ENCODE assay signal across 12 mouse cellular contexts in genomic region chr13:59587201-59587600, GRCm38 (mm10). TPM values are rescaled to one million over a fixed set of nuclear protein-coding genes. Genes with fewer than 3 reads are reported as not detected.
DNase-seq lines count a peak whose midpoint lies in the region; ATAC-seq and TF ChIP-seq lines count a peak whose summit lies in the region.
"Had no signal": no experiment of that assay in that cellular context is flagged by ENCODE, and none has a peak within 500 bp of the region (broad histone marks: within the 10 kb centered on the region; RNA-seq: fewer than 3 reads in every experiment).

No protein-coding gene starts in this region.

- DNase-seq in heart, adult 18-20 months: no peak
- no peak for DNase-seq in liver, postnatal 0 days
- no peak for DNase-seq in liver
- DNase-seq in limb, embryonic 14.5 days (ENCODE audit: low spot score): no peak
- DNase-seq in lung, postnatal 25 days (ENCODE audit: low spot score): no peak
- no peak for DNase-seq in c-Kit-positive CD71-positive TER-119-positive erythroid progenitor cells, embryonic 14.5 days (ENCODE audit: low spot score)
- DNase-seq: cerebellum, adult 9-11 months; gastrocnemius, postnatal 25 days; kidney, postnatal 14 days; lung, postnatal 4 days had no signal

- no peak for ATAC-seq in heart, embryonic 13.5 days (ENCODE audit: extremely low read depth, insufficient number of reproducible peaks, low FRiP score, low TSS enrichment)
- ATAC-seq in liver, postnatal 0 days: no peak
- no peak for ATAC-seq in limb, embryonic 14.5 days (ENCODE audit: low FRiP score, low read depth)
- ATAC-seq in stomach, embryonic 16.5 days (ENCODE audit: insufficient read depth, low FRiP score): no peak

- H3K9ac ChIP-seq in heart, embryonic 13.5 days: peak overlapping the region; percentile 94
- peak overlapping the region; percentile 39 for H3K9ac ChIP-seq in liver, postnatal 0 days (replicated peaks)
- peak overlapping the region; percentile 16; the same call in 1 of the 2 replicates for H3K9ac ChIP-seq in limb, embryonic 14.5 days (ENCODE audit: low read depth, low read length, severe bottlenecking)
- H3K9ac ChIP-seq in stomach, embryonic 16.5 days (ENCODE audit: low read length): peak overlapping the region; percentile 46

- WGBS in heart, embryonic 13.5 days: 77% methylated on average over 2 of the region's 2 CpGs
- WGBS in liver, postnatal 0 days (ENCODE audit: insufficient replicate concordance): 82% methylated on average over 2 of the region's 2 CpGs
- WGBS in limb, embryonic 14.5 days: 95% methylated on average over 2 of the region's 2 CpGs
- WGBS in stomach, embryonic 16.5 days: 86% methylated on average over 2 of the region's 2 CpGs

- TF ChIP-seq EP300 in liver, postnatal 0 days (IDR thresholded peaks at IDR 0.05; ENCODE audit: low read depth): no peak

- peaks cover 53% of the 10 kb centered on the region for H3K36me3 ChIP-seq in heart, embryonic 13.5 days
- H3K36me3 ChIP-seq in liver, postnatal 0 days (replicated peaks; ENCODE audit: insufficient read depth, low read length): peaks cover 20% of the 10 kb centered on the region
- H3K36me3 ChIP-seq in limb, embryonic 14.5 days (ENCODE audit: control insufficient read depth, insufficient read depth, low read length): peaks cover 33% of the 10 kb centered on the region
- H3K36me3 ChIP-seq in stomach, embryonic 16.5 days (ENCODE audit: control insufficient read depth, insufficient read depth, low read length): peaks cover 26% of the 10 kb centered on the region

- no peak for TF ChIP-seq POLR2A in limb, embryonic 14.5 days (IDR thresholded peaks at IDR 0.05; ENCODE audit: borderline replicate concordance, extremely low read depth, insufficient read depth, insufficient read length)

- H3K9me3 ChIP-seq in heart, embryonic 13.5 days: no peaks in the 10 kb centered on the region
- no peaks in the 10 kb centered on the region for H3K9me3 ChIP-seq in liver, postnatal 0 days (ENCODE audit: low read length)
- no peaks in the 10 kb centered on the region for H3K9me3 ChIP-seq in limb, embryonic 14.5 days (ENCODE audit: control insufficient read depth, low read length)
- H3K9me3 ChIP-seq in stomach, embryonic 16.5 days (replicated peaks; ENCODE audit: control insufficient read depth, low read length): no peaks in the 10 kb centered on the region

- no peak for TF ChIP-seq CTCF in liver, postnatal 0 days (IDR thresholded peaks at IDR 0.05; ENCODE audit: low read depth)

- H3K27ac ChIP-seq in heart, embryonic 13.5 days (replicated peaks): no peak overlapping the region
- H3K27ac ChIP-seq in liver, postnatal 0 days (ENCODE audit: low read depth): no peak overlapping the region
- H3K27ac ChIP-seq in limb, embryonic 14.5 days (replicated peaks; ENCODE audit: low read depth, low read length): no peak overlapping the region
- no peak overlapping the region for H3K27ac ChIP-seq in stomach, embryonic 16.5 days (ENCODE audit: low read length)

- H3K27me3 ChIP-seq in heart, embryonic 13.5 days (replicated peaks): no peaks in the 10 kb centered on the region
- no peaks in the 10 kb centered on the region for H3K27me3 ChIP-seq in liver, postnatal 0 days (ENCODE audit: insufficient read depth, low read length)
- no peaks in the 10 kb centered on the region for H3K27me3 ChIP-seq in limb, embryonic 14.5 days (ENCODE audit: control insufficient read depth, insufficient read depth, low read length)
- no peaks in the 10 kb centered on the region for H3K27me3 ChIP-seq in stomach, embryonic 16.5 days (ENCODE audit: control insufficient read depth, insufficient read depth, low read length)

- H3K4me3 ChIP-seq in heart, embryonic 13.5 days: no peak overlapping the region
- H3K4me3 ChIP-seq in liver, postnatal 0 days (ENCODE audit: low read depth, low read length): no peak overlapping the region
- H3K4me3 ChIP-seq in limb, embryonic 14.5 days (replicated peaks; ENCODE audit: low read length): no peak overlapping the region
- no peak overlapping the region for H3K4me3 ChIP-seq in stomach, embryonic 16.5 days (replicated peaks; ENCODE audit: low read length)

- H3K4me1 ChIP-seq in heart, embryonic 13.5 days: peaks cover 35% of the 10 kb centered on the region
- H3K4me1 ChIP-seq in liver, postnatal 0 days (ENCODE audit: insufficient read depth): peaks cover 26% of the 10 kb centered on the region
- peaks cover 19% of the 10 kb centered on the region; the same call in 1 of the 2 replicates for H3K4me1 ChIP-seq in limb, embryonic 14.5 days (ENCODE audit: control insufficient read depth, insufficient read depth, low read length)
- peaks cover 25% of the 10 kb centered on the region for H3K4me1 ChIP-seq in stomach, embryonic 16.5 days (ENCODE audit: control insufficient read depth, insufficient read depth, low read length)

- H3K4me2 ChIP-seq in heart, embryonic 13.5 days: peak overlapping the region; percentile 82
- H3K4me2 ChIP-seq in liver, postnatal 0 days (ENCODE audit: low read depth, low read length): no peak overlapping the region
- H3K4me2 ChIP-seq in limb, embryonic 14.5 days (replicated peaks; ENCODE audit: low read depth, low read length, severe bottlenecking): peak overlapping the region; percentile 2; the same call in 1 of the 2 replicates
- H3K4me2 ChIP-seq in stomach, embryonic 16.5 days (ENCODE audit: low read depth, low read length): peak overlapping the region; percentile 90; the same call in 1 of the 2 replicates

RNA-seq across cellular contexts. Expression of gene Naa35, which starts 2.1 kb away (rescaled TPM):
- polyA plus RNA-seq in heart, embryonic 13.5 days (2015; fragmentation: Nextera tagmentation; extraction: Ambion mirVana): 68.5 and 74.1 TPM in 2 replicates
- 10 to 100 TPM; 91.4 to 92.6 TPM for total RNA-seq in heart, adult 18-20 months (2021)
- polyA plus RNA-seq in liver, postnatal 0 days (2015; fragmentation: Nextera tagmentation; extraction: Ambion mirVana): 22.9 and 32.5 TPM in 2 replicates
- 68.5 and 78.2 TPM in 2 replicates for polyA plus RNA-seq in limb, embryonic 14.5 days (2012; rRNA removed)
- 88.8 and 91.6 TPM in 2 replicates for polyA plus RNA-seq in limb, embryonic 14.5 days (2014; fragmentation: Nextera tagmentation; extraction: Ambion mirVana)
- 73.0 and 87.5 TPM in 2 replicates for polyA plus RNA-seq in stomach, embryonic 16.5 days (2015; fragmentation: Nextera tagmentation; extraction: Ambion mirVana)

RNA-seq across cellular contexts. Expression of gene Agtpbp1, which starts 2.2 kb away (rescaled TPM):
- 9.2 and 9.4 TPM in 2 replicates for polyA plus RNA-seq in heart, embryonic 13.5 days (2015; fragmentation: Nextera tagmentation; extraction: Ambion mirVana)
- 100 to 1,000 TPM; 129 to 156 TPM for total RNA-seq in heart, adult 18-20 months (2021)
- polyA plus RNA-seq in liver, postnatal 0 days (2015; fragmentation: Nextera tagmentation; extraction: Ambion mirVana): 5.4 and 6.4 TPM in 2 replicates
- polyA plus RNA-seq in limb, embryonic 14.5 days (2012; rRNA removed): 13.7 and 13.9 TPM in 2 replicates
- polyA plus RNA-seq in limb, embryonic 14.5 days (2014; fragmentation: Nextera tagmentation; extraction: Ambion mirVana): 16.5 and 16.8 TPM in 2 replicates
- polyA plus RNA-seq in stomach, embryonic 16.5 days (2015; fragmentation: Nextera tagmentation; extraction: Ambion mirVana): 17.4 and 18.1 TPM in 2 replicates

Comparison
In these comparisons a context has a peak if more than half of its experiments do, and no peak if none do; other contexts are left out.
1. H3K9ac ChIP-seq: peak in every context shown above with its lines; median percentile 94 in heart, embryonic 13.5 days; 46 in stomach, embryonic 16.5 days; 39 in liver, postnatal 0 days; 16 in limb, embryonic 14.5 days.